Mouse (Mus musculus): ENCODE data around the gene Ptrh2. TPM values are rescaled to one million over a fixed set of nuclear protein-coding genes. Genes with fewer than 3 reads are reported as not detected.
"Not testable (repeated sequence)": the region's sequence is repeated elsewhere in the genome, so short reads cannot be mapped to it uniquely, and the experiment has no call there.

Ptrh2 gene
- total RNA-seq, 2 experiments from 2014 or later, result 7.0 to 7.2 TPM

GRCm38 (mm10) chr11:86719390-86719789 is 35.6 kb downstream of the Ptrh2 start:
- intact Hi-C loops (cut with DNase I), result loop anchor here (2.0 kb wide), 1 partner anchor 15 kb away; no protein-coding TSS in a partner anchor
- DNase-seq, result no peak

GRCm38 (mm10) chr11:86724004-86724403 is 40.2 kb downstream of the Ptrh2 start:
- no peak for DNase-seq
- intact Hi-C loops (cut with DNase I), result loop anchor here (5.0 kb wide), 1 partner anchor 33 kb away; the partner anchor contains the start of gene Cltc

- no peak for DNase-seq
- intact Hi-C loops (cut with DNase I), result loop anchor here (5.0 kb wide), 2 partner anchors 32 to 33 kb away; partner anchors contain the start of gene Cltc
Measured at GRCm38 (mm10) chr11:86724982-86725381, 41.2 kb downstream of the Ptrh2 start.

DNA sequence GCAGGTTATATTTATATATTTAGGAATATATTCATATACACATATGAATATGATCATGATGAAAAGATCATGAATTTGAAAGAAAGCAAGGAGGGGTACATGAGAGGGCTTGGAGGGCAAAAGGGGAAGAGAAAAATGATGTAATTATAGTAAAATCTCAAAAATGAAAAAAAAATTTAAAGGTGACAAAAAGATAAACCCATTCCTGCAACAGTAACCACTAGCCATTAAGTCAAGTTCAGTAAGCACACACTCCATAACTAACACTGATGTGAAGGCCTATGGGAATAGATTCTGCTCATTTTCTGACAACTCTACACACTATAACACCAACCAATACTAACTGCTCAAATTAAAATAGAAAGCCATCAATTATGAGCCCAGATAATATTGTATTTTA is 41.8 kb downstream of the Ptrh2 start:
- intact Hi-C loops (cut with DNase I), result loop anchor here (5.0 kb wide), 1 partner anchor 33 kb away; no protein-coding TSS in a partner anchor
- no peak for DNase-seq

DNA sequence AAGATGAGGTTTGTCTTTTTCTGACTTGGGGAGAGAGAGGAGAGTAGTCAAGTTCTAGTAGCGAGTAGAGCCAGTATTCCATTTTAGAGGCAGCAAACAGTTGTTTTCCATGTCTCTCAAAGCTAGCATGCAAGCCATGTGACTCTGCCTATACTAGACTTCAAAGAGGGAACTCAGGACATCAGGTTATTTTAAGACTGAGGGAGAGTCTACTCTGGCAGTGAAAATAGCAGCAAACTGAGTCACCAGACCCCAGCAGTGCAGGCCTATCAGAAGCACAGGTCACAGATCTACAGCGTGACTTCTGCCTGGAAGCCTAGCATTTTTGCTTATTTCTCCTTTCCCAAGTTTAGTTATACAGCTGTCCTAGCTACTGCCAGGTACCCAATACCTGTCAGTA is 47.7 kb downstream of the Ptrh2 start:
- intact Hi-C loops (cut with DNase I), result no loop called here
- DNase-seq, result no peak

GRCm38 (mm10) chr11:86734241-86734939 is 50.6 kb downstream of the Ptrh2 start:
- intact Hi-C loops (cut with DNase I), result no loop called here
- no peak for DNase-seq

GRCm38 (mm10) chr11:86734993-86735392 is 51.2 kb downstream of the Ptrh2 start:
- DNase-seq, result no peak
- intact Hi-C loops (cut with DNase I), result no loop called here

GRCm38 (mm10) chr11:86737301-86738000 is 53.7 kb downstream of the Ptrh2 start:
- intact Hi-C loops (cut with DNase I), result loop anchor here (2.0 kb wide), 1 partner anchor 17 kb away; no protein-coding TSS in a partner anchor
- no peak for DNase-seq

DNA sequence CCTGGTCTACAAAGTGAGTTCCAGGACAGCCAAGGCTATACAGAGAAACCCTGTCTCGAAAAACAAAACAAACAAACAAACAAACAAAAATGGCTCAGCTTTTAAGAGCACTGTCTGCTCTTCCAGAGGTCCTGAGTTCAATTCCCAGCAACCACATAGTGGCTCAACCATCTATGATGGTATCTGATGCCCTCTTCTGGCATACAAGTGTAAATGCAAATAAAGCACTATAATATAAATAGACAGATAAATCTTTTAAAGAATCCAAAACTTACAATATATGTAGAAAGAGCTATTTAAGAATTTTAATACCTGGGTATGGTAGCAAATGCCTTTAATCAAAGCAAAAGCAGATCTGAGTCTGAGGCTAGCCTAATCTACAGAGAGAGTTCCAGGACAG is 54.5 kb downstream of the Ptrh2 start:
- DNase-seq, result not testable (repeated sequence)

DNA sequence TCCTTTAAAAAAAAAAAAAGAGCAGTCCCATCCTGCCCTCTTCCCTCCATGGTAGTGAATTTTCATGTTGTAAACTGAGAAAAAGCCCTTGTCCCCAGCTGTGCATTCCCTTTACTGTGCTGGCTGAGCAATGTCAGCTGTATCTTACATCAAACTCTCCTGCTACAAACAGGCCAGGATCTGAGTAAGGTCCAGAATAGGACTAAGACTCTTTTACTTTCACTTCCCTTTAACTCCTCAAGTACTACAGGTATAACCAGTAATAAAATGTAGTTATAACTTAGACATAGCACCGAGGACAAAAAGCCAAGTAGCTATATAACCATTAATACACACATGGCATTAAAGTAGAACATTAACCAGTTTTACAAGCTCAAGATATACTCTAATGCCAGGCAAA is 55.2 kb downstream of the Ptrh2 start:
- DNase-seq, result no peak
- intact Hi-C loops (cut with DNase I), result no loop called here

More for the DNA sequence above, 54.5 kb downstream of the Ptrh2 start:
- intact Hi-C loops (cut with DNase I), result not testable (repeated sequence)

DNA sequence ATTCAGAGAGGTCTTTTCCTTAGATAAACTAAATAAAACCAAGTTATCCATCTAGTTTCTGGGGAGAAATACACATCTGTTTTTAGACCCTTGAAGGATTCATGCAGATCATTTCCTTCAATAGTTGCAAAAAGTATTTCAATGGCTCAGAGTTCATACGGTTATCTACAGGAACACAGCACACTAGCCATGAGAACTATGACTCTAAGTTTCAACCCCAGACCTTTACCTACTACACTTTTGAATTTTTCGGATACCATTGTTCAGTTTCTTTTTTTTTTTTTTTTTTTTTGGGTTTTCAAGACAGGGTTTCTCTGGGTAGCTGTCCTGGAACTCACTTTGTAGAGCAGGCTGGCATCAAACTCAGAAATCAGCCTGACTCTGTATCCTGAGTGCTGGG is 55.7 kb downstream of the Ptrh2 start:
- no peak for DNase-seq
- intact Hi-C loops (cut with DNase I), result no loop called here

- intact Hi-C loops (cut with DNase I), result no loop called here
- DNase-seq, result no peak
Measured at GRCm38 (mm10) chr11:86741505-86741904, 57.7 kb downstream of the Ptrh2 start.

Other genes starting within 250 kb of the Ptrh2 start
- gene Rnft1, start 199.3 kb upstream of the Ptrh2 start, total RNA-seq (2021), result 10 to 100 TPM; 25.2 to 28.6 TPM
- 10 to 100 TPM; 22.5 to 24.4 TPM for gene Rps6kb1, start 139.2 kb upstream of the Ptrh2 start, total RNA-seq (2021)
- 1 to 10 TPM; 5.9 to 7.1 TPM for gene Tubd1, start 139.0 kb upstream of the Ptrh2 start, total RNA-seq (2021)
- 10 to 100 TPM; 55.3 to 59.2 TPM for gene Vmp1, start 149 bp upstream of the Ptrh2 start, total RNA-seq (2021)
- gene Cltc, start 73.6 kb downstream of the Ptrh2 start, total RNA-seq (2021), result 100 to 1,000 TPM; 159 to 171 TPM
- gene Dhx40, start 123.8 kb downstream of the Ptrh2 start, total RNA-seq (2021), result 10 to 100 TPM; 15.1 to 18.0 TPM

Data from heart, postnatal 14 days (tissue).